Mouse (Mus musculus): Measurements from ENCODE around the gene Slc25a25.

- TF ChIP-seq CTCF (IDR thresholded peaks at IDR 0.05; ENCODE audit: low read depth, low read length) (no peak), EP300 (IDR thresholded peaks at IDR 0.05; ENCODE audit: insufficient read depth, low read depth, low read length) (no peak)
Observed at GRCm38 (mm10) chr2:32482351-32482750, 31.1 kb upstream of the Slc25a25 start.
